Mouse (Mus musculus) bone marrow, adult 2 months (tissue): Measurements from ENCODE around the gene Hk2.

ENCODE experiments used
- CTCF ChIP-seq: fragments of 200-500 bp; IDR thresholded peaks from 2 replicates; pipeline ENCODE4 v1.5.1; 2011; ENCODE audit warnings: low read length, control low read depth; ENCODE audit not compliant: control insufficient read depth, insufficient read depth
- POLR2A ChIP-seq: fragments of 200-500 bp; IDR thresholded peaks from 2 replicates; pipeline ENCODE4 v1.6.1; 2011; ENCODE audit warnings: low read depth, mild to moderate bottlenecking, control low read depth, low read length, borderline replicate concordance; ENCODE audit not compliant: control insufficient read depth

DNA sequence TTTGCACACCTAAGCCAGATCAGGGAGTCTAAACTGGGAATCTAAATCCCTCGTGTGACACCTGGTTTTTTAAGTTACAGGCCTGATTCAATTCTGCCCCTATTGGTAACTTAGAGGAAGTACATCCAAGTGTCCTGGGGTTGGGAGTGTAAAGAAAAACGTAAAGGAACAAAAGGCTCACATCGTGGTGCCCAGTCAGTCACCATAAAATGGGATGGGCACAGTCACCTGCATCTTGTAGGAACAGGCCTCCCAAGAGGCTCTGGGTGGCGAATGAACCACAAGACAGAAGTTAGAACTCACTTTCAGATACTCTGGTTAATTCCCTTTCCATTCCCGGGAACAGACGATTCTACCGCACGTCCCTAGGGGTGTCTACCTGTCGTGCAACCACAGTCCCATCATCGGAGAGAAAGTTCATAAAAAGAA is 2.3 kb downstream of the Hk2 start:
- TF ChIP-seq CTCF (0 out of 2 replicates have a peak, but pooled peaks have one; percentile 4), POLR2A (no peak)
